Mouse (Mus musculus) A20 (cell line): ENCODE measurements around the gene Exosc8.

Source experiments
- DNase-seq: peaks from one replicate; pipeline ENCODE4 v3.0.0-alpha.2; 2011; ENCODE audit warnings: low read depth, low spot score

The Exosc8 gene

DNA sequence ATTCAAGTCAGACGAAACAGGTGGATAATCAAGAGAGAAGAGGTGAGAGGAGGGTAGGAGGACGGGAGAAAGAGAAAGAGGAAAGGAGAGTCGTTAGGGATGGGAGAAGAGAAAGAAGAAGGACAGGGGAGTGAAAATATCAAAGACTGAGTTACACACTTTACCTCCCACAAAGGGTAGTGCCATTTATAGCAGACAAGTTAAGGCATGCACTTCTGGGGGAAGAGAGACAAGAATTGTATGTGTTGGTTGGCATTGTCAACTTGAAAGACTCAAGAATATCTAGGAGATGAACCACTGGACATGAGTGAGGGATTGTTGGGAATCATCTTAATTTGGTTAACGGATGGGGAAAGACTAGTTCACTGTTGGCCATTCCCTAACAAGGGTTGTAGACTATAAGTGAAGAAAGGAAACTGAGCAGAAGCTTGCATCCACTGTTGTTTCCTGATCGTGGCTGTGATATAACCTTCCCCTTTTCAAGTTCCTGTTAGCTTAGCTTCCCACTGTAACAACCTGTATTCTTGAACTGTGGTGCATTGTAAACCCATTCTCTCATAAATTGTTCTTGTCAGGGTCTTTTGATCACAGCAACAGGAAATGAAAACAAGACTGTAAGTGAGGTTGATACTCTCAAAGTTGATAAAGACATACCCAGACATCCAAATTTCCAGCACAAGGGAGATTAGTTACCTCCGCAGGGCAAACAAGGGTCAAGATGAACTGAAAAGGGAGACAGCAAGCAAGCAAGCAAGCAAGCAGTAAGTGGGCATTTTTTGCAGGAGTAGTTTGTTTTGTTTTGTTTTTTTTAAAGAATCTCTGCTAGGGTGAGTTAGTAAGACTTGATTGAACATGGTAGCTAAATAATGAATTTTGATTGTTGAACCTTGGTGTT is 53.6 kb downstream of the Exosc8 start:
- no peak for DNase-seq
